Mouse (Mus musculus) CH12.LX (cell line): Measurements from ENCODE around the gene 1700016C15Rik. TPM values are rescaled to one million over a fixed set of nuclear protein-coding genes. Genes with fewer than 3 reads are reported as not detected.

Experiments used
- DNase-seq: peaks from one replicate; pipeline ENCODE4 v3.0.0-alpha.2; 2013; ENCODE audit errors: extremely low read depth
- H3K27ac ChIP-seq: 2 replicates; pipeline ENCODE4 v1.5.1; 2012; ENCODE audit warnings: low read depth, mild to moderate bottlenecking, control low read depth, moderate library complexity; ENCODE audit not compliant: insufficient read depth
- H3K27me3 ChIP-seq: replicated peaks from 2 replicates; pipeline ENCODE3; 2012; ENCODE audit warnings: inconsistent platforms
- H3K36me3 ChIP-seq, 2 experiments: replicated peaks in 1 of 2; 2 replicates each; pipeline versions ENCODE3 to v1.6.1; 2012; ENCODE audit warnings: inconsistent platforms in 1 of 2, low read length in 1 of 2, mild to moderate bottlenecking in 1 of 2, mixed read lengths in 1 of 2, moderate library complexity in 1 of 2; ENCODE audit not compliant: control insufficient read depth in 1 of 2, insufficient read depth in 1 of 2
- H3K4me1 ChIP-seq, 2 experiments: 2 replicates each; pipeline ENCODE4 v1.6.1; 2012; ENCODE audit warnings: inconsistent platforms in 1 of 2, moderate library complexity in 1 of 2; ENCODE audit not compliant: insufficient read depth in 2 of 2, control insufficient read depth in 1 of 2
- H3K4me2 ChIP-seq: 2 replicates; pipeline ENCODE4 v1.6.1; 2012; ENCODE audit warnings: low read depth, mild to moderate bottlenecking, control low read depth; ENCODE audit not compliant: poor library complexity, insufficient read depth, severe bottlenecking
- H3K4me3 ChIP-seq, 3 experiments: fragments of 150-350 bp in 1 of 3; sonication (generic) in 1 of 3; replicated peaks in 1 of 3; 2 replicates each; pipeline versions ENCODE3 to v1.5.1; 2011 to 2012; ENCODE audit warnings: low read depth in 2 of 3, low read length in 2 of 3, mild to moderate bottlenecking in 2 of 3, moderate library complexity in 2 of 3, control low read depth in 1 of 3, improper control_type of control experiment in 1 of 3, inconsistent platforms in 1 of 3, mixed read lengths in 1 of 3; ENCODE audit not compliant: poor library complexity in 1 of 3
- H3K79me2 ChIP-seq: replicated peaks from 2 replicates; pipeline ENCODE4 v1.6.1; 2012; ENCODE audit warnings: mild to moderate bottlenecking, moderate library complexity; ENCODE audit not compliant: control insufficient read depth, poor library complexity, insufficient read depth, severe bottlenecking; ENCODE audit errors: extremely low read depth
- H3K9ac ChIP-seq: 2 replicates; pipeline ENCODE4 v1.6.1; 2012; ENCODE audit warnings: low read depth, mild to moderate bottlenecking, control low read depth, moderate library complexity; ENCODE audit not compliant: insufficient read depth
- H3K9me3 ChIP-seq: replicated peaks from 2 replicates; pipeline ENCODE3; 2012; ENCODE audit warnings: low read length, inconsistent platforms, mixed read lengths
- BHLHE40 ChIP-seq: IDR thresholded peaks from 2 replicates; pipeline ENCODE4 v1.6.1; 2011; ENCODE audit warnings: mild to moderate bottlenecking, low read depth, low read length, improper control_type of control experiment
- CHD1 ChIP-seq: IDR thresholded peaks from 2 replicates; pipeline ENCODE4 v1.6.1; 2012; ENCODE audit warnings: low read depth, low read length, improper control_type of control experiment, inconsistent platforms
- CHD2 ChIP-seq: IDR thresholded peaks from 2 replicates; pipeline ENCODE4 v1.6.1; 2011; ENCODE audit warnings: low read length, improper control_type of control experiment
- CTCF ChIP-seq, 2 experiments: IDR thresholded peaks in 1 of 2; conservative IDR thresholded peaks in 1 of 2; 2 replicates each; pipeline ENCODE4 v1.5.1; 2011 to 2012; ENCODE audit warnings: low read depth in 2 of 2, low read length in 2 of 2, improper control_type of control experiment in 1 of 2, inconsistent platforms in 1 of 2, mild to moderate bottlenecking in 1 of 2, moderate library complexity in 1 of 2
- E2F4 ChIP-seq: IDR thresholded peaks from 2 replicates; pipeline ENCODE4 v1.6.1; 2011; ENCODE audit warnings: low read depth, low read length, improper control_type of control experiment; ENCODE audit not compliant: insufficient replicate concordance
- ELF1 ChIP-seq: IDR thresholded peaks from 2 replicates; pipeline ENCODE4 v1.6.1; 2014; ENCODE audit warnings: low read depth, mild to moderate bottlenecking, inconsistent platforms, low read length, improper control_type of control experiment
- EP300 ChIP-seq: IDR thresholded peaks from 2 replicates; pipeline ENCODE4 v1.6.1; 2011; ENCODE audit warnings: low read length, improper control_type of control experiment
- ETS1 ChIP-seq: conservative IDR thresholded peaks from 2 replicates; pipeline ENCODE4 v1.6.1; 2012; ENCODE audit warnings: low read depth, mild to moderate bottlenecking, inconsistent platforms, low read length, improper control_type of control experiment, moderate library complexity
- HCFC1 ChIP-seq: IDR thresholded peaks from 2 replicates; pipeline ENCODE4 v1.6.1; 2012; ENCODE audit warnings: low read depth, mild to moderate bottlenecking, inconsistent platforms, low read length, improper control_type of control experiment
- IRF4 ChIP-seq: IDR thresholded peaks from 2 replicates; pipeline ENCODE4 v1.6.1; 2014; ENCODE audit warnings: low read depth, mild to moderate bottlenecking, inconsistent platforms, low read length, improper control_type of control experiment
- JUN ChIP-seq: IDR thresholded peaks from 2 replicates; pipeline ENCODE4 v1.6.1; 2011; ENCODE audit warnings: low read depth, mild to moderate bottlenecking, low read length, improper control_type of control experiment, moderate library complexity; ENCODE audit not compliant: insufficient read depth
- KAT2A ChIP-seq: IDR thresholded peaks from 2 replicates; pipeline ENCODE4 v1.6.1; 2012; ENCODE audit warnings: low read length, improper control_type of control experiment, inconsistent platforms; ENCODE audit not compliant: insufficient replicate concordance
- MAFK ChIP-seq: IDR thresholded peaks from 2 replicates; pipeline ENCODE4 v1.6.1; 2011; ENCODE audit warnings: low read length, improper control_type of control experiment; ENCODE audit not compliant: insufficient replicate concordance
- MEF2A ChIP-seq: IDR thresholded peaks from 2 replicates; pipeline ENCODE4 v1.6.1; 2014; ENCODE audit warnings: low read depth, mild to moderate bottlenecking, inconsistent platforms, low read length, improper control_type of control experiment, borderline replicate concordance
- MYC ChIP-seq: IDR thresholded peaks from 2 replicates; pipeline ENCODE4 v1.6.1; 2011; ENCODE audit warnings: low read depth, mild to moderate bottlenecking, improper control_type of control experiment, low read length
- PAX5 ChIP-seq: IDR thresholded peaks from 2 replicates; pipeline ENCODE4 v1.6.1; 2012; ENCODE audit warnings: low read length, inconsistent platforms, mixed read lengths
- POLR2A ChIP-seq: IDR thresholded peaks from 2 replicates; pipeline ENCODE4 v1.6.1; 2011; ENCODE audit warnings: low read depth, mild to moderate bottlenecking, improper control_type of control experiment, low read length
- RCOR1 ChIP-seq: conservative IDR thresholded peaks from 2 replicates; pipeline ENCODE4 v1.6.1; 2012; ENCODE audit warnings: low read depth, mild to moderate bottlenecking, inconsistent platforms, low read length, improper control_type of control experiment
- SIN3A ChIP-seq: IDR thresholded peaks from 2 replicates; pipeline ENCODE4 v1.6.1; 2012; ENCODE audit warnings: low read length, improper control_type of control experiment, inconsistent platforms
- TBP ChIP-seq: conservative IDR thresholded peaks from 2 replicates; pipeline ENCODE4 v1.6.1; 2011; ENCODE audit warnings: low read depth, low read length, improper control_type of control experiment
- UBTF ChIP-seq: IDR thresholded peaks from 2 replicates; pipeline ENCODE4 v1.6.1; 2012; ENCODE audit warnings: low read depth, mild to moderate bottlenecking, inconsistent platforms, low read length, improper control_type of control experiment, moderate library complexity
- USF2 ChIP-seq: conservative IDR thresholded peaks from 2 replicates; pipeline ENCODE4 v1.6.1; 2011; ENCODE audit warnings: low read depth, low read length, improper control_type of control experiment
- ZC3H11A ChIP-seq: IDR thresholded peaks from 2 replicates; pipeline ENCODE4 v1.6.1; 2012; ENCODE audit warnings: low read depth, mild to moderate bottlenecking, inconsistent platforms, low read length, improper control_type of control experiment
- ZKSCAN1 ChIP-seq: IDR thresholded peaks from 2 replicates; pipeline ENCODE4 v1.6.1; 2012; ENCODE audit warnings: low read depth, inconsistent platforms, low read length, improper control_type of control experiment, borderline replicate concordance
- ZMIZ1 ChIP-seq: IDR thresholded peaks from 2 replicates; pipeline ENCODE4 v1.6.1; 2012; ENCODE audit warnings: low read depth, mild to moderate bottlenecking, inconsistent platforms, low read length, improper control_type of control experiment
- dilution Hi-C: fragments of 300-500 bp; cut with MboI; formaldehyde crosslinking; loops from 2 replicates; pipeline ENCODE4 v1.14.3; 2020; ENCODE audit warnings: low sequenced_read_pairs; ENCODE audit not compliant: extremely low pct_unique_long_range_greater_than_20kb, extremely low pct_ligation_motif_present
- in situ Hi-C: fragments of 300-500 bp; cut with MboI; formaldehyde crosslinking; loops from 3 replicates; pipeline ENCODE4 v1.14.3; 2019; ENCODE audit warnings: low sequenced_read_pairs, low pct_ligation_motif_present, low pct_unique_long_range_greater_than_20kb, mixed read lengths
- polyA plus RNA-seq: library from polyadenylated mRNA; unstranded; fragments of >175 nt; gene quantifications from 2 replicates; pipeline ENCODE4 v1.2.1, GENCODE M21; 2012; ENCODE audit warnings: low read depth; ENCODE audit not compliant: insufficient read length
- total RNA-seq, 2 experiments: library from RNA; depleted of rRNA; stranded (reverse); fragments of 300-350 nt in 1 of 2; fragments of >200 nt in 1 of 2; gene quantifications; 2 replicates each; pipeline ENCODE4 v1.2.3; 2012 to 2014

1700016C15Rik gene
- total and polyA plus RNA-seq, 3 experiments, result not detected

DNA sequence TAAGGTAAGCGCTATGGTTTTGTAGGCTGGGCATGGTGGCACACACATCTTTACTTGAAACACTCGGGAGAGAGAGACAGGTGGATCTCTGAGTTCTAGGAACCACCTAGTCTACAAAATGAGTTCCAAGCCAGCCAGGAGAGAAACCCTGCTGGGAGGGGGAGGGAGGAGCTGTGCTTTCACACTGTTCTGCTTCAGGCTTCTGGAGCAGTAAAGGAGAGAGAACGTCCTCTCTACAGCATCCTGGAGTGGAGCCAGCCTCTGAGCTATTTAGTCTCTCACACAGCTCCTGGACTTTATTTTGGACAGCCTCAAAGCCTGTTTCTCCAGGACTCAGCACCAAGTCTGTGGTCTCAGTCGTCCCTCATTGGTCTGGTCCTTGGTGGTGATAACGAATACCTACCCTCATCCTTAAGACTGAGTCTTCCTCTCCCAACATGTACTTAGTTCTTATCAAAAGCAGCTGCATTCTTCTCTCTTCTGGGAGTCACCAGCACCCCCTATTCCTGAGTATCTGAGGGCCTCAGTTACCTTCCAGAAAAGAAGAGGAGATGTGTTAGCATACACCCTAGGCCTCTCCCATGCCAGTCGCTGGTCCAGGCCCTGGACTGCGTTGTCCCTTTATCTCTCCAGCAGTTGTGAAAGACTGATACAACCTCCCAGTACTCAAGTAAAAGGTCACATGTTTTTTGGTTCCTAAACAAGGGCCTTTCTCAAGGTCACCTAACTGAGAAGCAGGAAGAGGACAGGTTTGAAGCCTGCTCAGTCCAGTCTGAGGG, 12.4 kb upstream of the 1700016C15Rik start:
- H3K79me2 ChIP-seq, result no peaks in the 10 kb centered on the region
- H3K27me3 ChIP-seq, result no peaks in the 10 kb centered on the region
- no peaks in the 10 kb centered on the region for H3K9me3 ChIP-seq
- dilution Hi-C loops, result no loop called here
- H3K4me1 ChIP-seq, result no peaks in the 10 kb centered on the region
- in situ Hi-C loops, result no loop called here
- H3K9ac ChIP-seq, result no peak overlapping the region
- no peak overlapping the region for H3K4me2 ChIP-seq
- no peak overlapping the region for H3K4me3 ChIP-seq
- TF ChIP-seq ZKSCAN1 (no peak), ELF1 (no peak), SIN3A (no peak), TBP (no peak), POLR2A (no peak), PAX5 (no peak), BHLHE40 (no peak), ZMIZ1 (no peak), CHD2 (no peak), JUN (no peak), CHD1 (no peak), IRF4 (no peak), ZC3H11A (no peak), CTCF (conservative IDR thresholded peaks at IDR 0.05 in 1 of 2, IDR thresholded peaks at IDR 0.05 in 1 of 2; ENCODE audit: low read depth in 2 of 2, low read length in 2 of 2) (no peak), KAT2A (no peak), RCOR1 (no peak)
- no peaks in the 10 kb centered on the region for H3K36me3 ChIP-seq
- no peak overlapping the region for H3K27ac ChIP-seq
- DNase-seq, result no peak

DNA sequence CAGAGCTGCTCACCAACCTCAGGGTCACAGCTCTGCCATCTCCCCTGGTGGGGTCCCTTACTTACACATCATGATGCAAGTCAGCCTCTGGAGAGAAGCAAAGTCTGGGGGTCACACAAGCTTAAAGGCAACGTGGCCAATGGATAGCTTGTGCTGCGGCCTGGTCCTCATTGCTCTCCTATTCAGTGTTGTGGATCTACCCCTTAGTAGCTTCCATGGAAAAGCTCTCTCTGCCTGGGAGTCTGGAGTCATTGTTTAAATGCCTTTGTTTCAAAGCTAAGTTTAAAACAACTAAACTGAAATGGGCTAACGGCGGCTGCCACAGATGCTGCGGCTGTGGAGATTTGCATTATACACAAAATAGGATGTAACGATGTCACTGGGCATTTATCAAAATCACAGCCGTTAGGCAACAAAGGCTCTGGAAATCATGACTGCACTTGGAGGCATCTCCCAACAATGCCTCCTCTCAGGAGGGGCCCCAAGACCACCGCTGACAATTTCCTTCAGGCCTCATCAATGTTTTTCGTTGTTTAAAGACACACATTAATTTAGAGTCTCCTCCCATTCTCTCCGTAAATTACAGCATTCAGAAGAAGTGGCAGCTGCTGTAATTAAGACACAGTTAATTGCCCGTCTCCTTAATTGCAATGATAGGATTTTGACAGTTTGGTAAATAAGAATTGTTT, 11.1 kb upstream of the 1700016C15Rik start:
- H3K27me3 ChIP-seq, result no peaks in the 10 kb centered on the region
- H3K4me1 ChIP-seq, result no peaks in the 10 kb centered on the region
- no peak for TF ChIP-seq ETS1
- no peak for TF ChIP-seq MAFK
- no peak for TF ChIP-seq EP300
- TF ChIP-seq MYC, result no peak
- no peak for TF ChIP-seq RCOR1
- no peak for TF ChIP-seq E2F4
- TF ChIP-seq MEF2A, result no peak
- no peak for TF ChIP-seq ZKSCAN1
- no peak for TF ChIP-seq HCFC1
- TF ChIP-seq TBP, result no peak
- no peak for TF ChIP-seq UBTF
- TF ChIP-seq CTCF (conservative IDR thresholded peaks at IDR 0.05 in 1 of 2, IDR thresholded peaks at IDR 0.05 in 1 of 2; ENCODE audit: low read depth in 2 of 2, low read length in 2 of 2), result no peak
- TF ChIP-seq CHD1, result no peak
- no peak for TF ChIP-seq USF2
- no peaks in the 10 kb centered on the region for H3K9me3 ChIP-seq
- in situ Hi-C loops (no loop called here), dilution Hi-C loops (no loop called here)
- no peaks in the 10 kb centered on the region for H3K36me3 ChIP-seq
- no peak overlapping the region for H3K4me3 ChIP-seq
- H3K79me2 ChIP-seq, result no peaks in the 10 kb centered on the region
- no peak overlapping the region for H3K9ac ChIP-seq
- no peak overlapping the region for H3K27ac ChIP-seq
- H3K4me2 ChIP-seq, result no peak overlapping the region
- no peak for DNase-seq
